ENCODE assay signal across 25 mouse cellular contexts in genomic region chr17:16804986-16805385, GRCm38 (mm10).
A peak's percentile ranks its signal among the peaks of the same experiment; 100 is the strongest.
DNase-seq lines count a peak whose midpoint lies in the region; ATAC-seq and TF ChIP-seq lines count a peak whose summit lies in the region.
"Had no signal": no experiment of that assay in that cellular context is flagged by ENCODE, and none has a peak within 500 bp of the region (broad histone marks: within the 10 kb centered on the region; RNA-seq: fewer than 3 reads in every experiment).

No protein-coding gene starts in this region.

- 18% methylated on average over 3 of the region's 3 CpGs for WGBS in liver, embryonic 11.5 days
- 24% methylated on average over 3 of the region's 3 CpGs for WGBS in liver, embryonic 16.5 days (ENCODE audit: insufficient replicate concordance)
- 73% methylated on average over 3 of the region's 3 CpGs for WGBS in midbrain, embryonic 16.5 days

- H3K36me3 ChIP-seq in liver, embryonic 11.5 days (ENCODE audit: control insufficient read depth, insufficient read depth, low read length) = no peaks in the 10 kb centered on the region
- H3K36me3 ChIP-seq in MEL (ENCODE audit: control insufficient read depth in 1 of 2, insufficient read depth in 2 of 2, low read length in 2 of 2) = peaks cover 0 to 13% of the 10 kb centered on the region in 2 experiments; a peak in 2 of 4 replicates
- H3K36me3 ChIP-seq in liver, embryonic 16.5 days (ENCODE audit: control insufficient read depth, insufficient read depth) = no peaks in the 10 kb centered on the region
- H3K36me3 ChIP-seq in midbrain, embryonic 16.5 days (ENCODE audit: control insufficient read depth, insufficient read depth, low read length) = no peaks in the 10 kb centered on the region
- H3K36me3 ChIP-seq: embryonic facial prominence, embryonic 15.5 days; forebrain, embryonic 10.5 days; heart, embryonic 13.5 days; hindbrain, embryonic 12.5 days had no signal

- H3K4me3 ChIP-seq in liver, embryonic 11.5 days (ENCODE audit: low read depth, low read length) = no peak overlapping the region
- no peak overlapping the region for H3K4me3 ChIP-seq in MEL (ENCODE audit: control insufficient read depth in 1 of 2, insufficient read depth in 1 of 2, low read depth in 2 of 2, low read length in 2 of 2)
- no peak overlapping the region for H3K4me3 ChIP-seq in liver, embryonic 16.5 days (ENCODE audit: low read depth, low read length)
- no peak overlapping the region for H3K4me3 ChIP-seq in midbrain, embryonic 16.5 days (ENCODE audit: low read depth, low read length)
- H3K4me3 ChIP-seq: embryonic facial prominence, embryonic 15.5 days; erythroblast, embryonic 14.5 days; forebrain, embryonic 10.5 days; gastrocnemius, adult 2 months; heart, embryonic 13.5 days; hindbrain, embryonic 12.5 days had no signal

- peak; percentile 69 to 87 for TF ChIP-seq EP300 in MEL (IDR thresholded peaks at IDR 0.05; ENCODE audit: low read depth in 1 of 2, low read length in 2 of 2)

- no peak overlapping the region for H3K4me2 ChIP-seq in liver, embryonic 11.5 days
- H3K4me2 ChIP-seq in liver, embryonic 16.5 days (ENCODE audit: low read depth, low read length) = no peak overlapping the region
- no peak overlapping the region for H3K4me2 ChIP-seq in midbrain, embryonic 16.5 days (ENCODE audit: low read length)
- H3K4me2 ChIP-seq: embryonic facial prominence, embryonic 15.5 days; heart, embryonic 13.5 days; hindbrain, embryonic 12.5 days had no signal

- ATAC-seq in liver, embryonic 11.5 days (replicated peaks; ENCODE audit: low FRiP score) = peak; percentile 97
- peak; percentile 90 for ATAC-seq in liver, embryonic 16.5 days (ENCODE audit: low read depth)
- no peak for ATAC-seq in midbrain, embryonic 16.5 days
- ATAC-seq: activated CD4-positive, CD25-positive, alpha-beta regulatory T cell, adult 4 months; forebrain, embryonic 14.5 days; hindbrain, embryonic 16.5 days; inflammation-experienced regulatory T-cells, adult 6 months; Patski had no signal

- H3K27ac ChIP-seq in liver, embryonic 11.5 days (ENCODE audit: low read depth, low read length) = no peak overlapping the region
- peak overlapping the region; percentile 87 for H3K27ac ChIP-seq in MEL (ENCODE audit: control insufficient read depth, low read depth, low read length)
- no peak overlapping the region for H3K27ac ChIP-seq in liver, embryonic 16.5 days (ENCODE audit: low read length)
- H3K27ac ChIP-seq in midbrain, embryonic 16.5 days (ENCODE audit: low read length) = no peak overlapping the region
- H3K27ac ChIP-seq: embryonic facial prominence, embryonic 15.5 days; forebrain, embryonic 10.5 days; gastrocnemius, adult 2 months; heart, embryonic 13.5 days; hindbrain, embryonic 12.5 days had no signal

- intact Hi-C loops in gastrocnemius, postnatal 14 days (cut with DNase I; ENCODE audit: low total_unique reads) = no loop called here

- no peaks in the 10 kb centered on the region for H3K79me2 ChIP-seq in MEL (ENCODE audit: control insufficient read depth, insufficient read depth, low read length, poor library complexity)

- no peaks in the 10 kb centered on the region for H3K9me3 ChIP-seq in liver, embryonic 11.5 days (ENCODE audit: control insufficient read depth, low read length)
- no peaks in the 10 kb centered on the region for H3K9me3 ChIP-seq in MEL (replicated peaks; ENCODE audit: insufficient read depth, low read length)
- no peaks in the 10 kb centered on the region for H3K9me3 ChIP-seq in liver, embryonic 16.5 days (replicated peaks; ENCODE audit: control insufficient read depth, low read length)
- H3K9me3 ChIP-seq in midbrain, embryonic 16.5 days (replicated peaks; ENCODE audit: control insufficient read depth, low read length, poor library complexity, severe bottlenecking) = no peaks in the 10 kb centered on the region
- H3K9me3 ChIP-seq: embryonic facial prominence, embryonic 15.5 days; forebrain, embryonic 10.5 days; heart, embryonic 13.5 days; hindbrain, embryonic 12.5 days had no signal

- no peak overlapping the region for H3K9ac ChIP-seq in liver, embryonic 11.5 days (ENCODE audit: low read depth, low read length)
- no peak overlapping the region for H3K9ac ChIP-seq in MEL (ENCODE audit: control insufficient read depth, low read depth, low read length, poor library complexity, severe bottlenecking)
- H3K9ac ChIP-seq in liver, embryonic 16.5 days (ENCODE audit: low read depth, low read length) = no peak overlapping the region
- H3K9ac ChIP-seq in midbrain, embryonic 16.5 days (ENCODE audit: low read depth, low read length) = no peak overlapping the region
- H3K9ac ChIP-seq: embryonic facial prominence, embryonic 15.5 days; heart, embryonic 13.5 days; hindbrain, embryonic 12.5 days had no signal

- no peak for DNase-seq in liver, embryonic 11.5 days (ENCODE audit: low spot score)
- DNase-seq in liver = no peak
- DNase-seq in MEL (ENCODE audit: low read depth, low spot score) = peak; percentile 82
- DNase-seq in c-Kit-positive CD71-positive TER-119-positive erythroid progenitor cells, embryonic 14.5 days (ENCODE audit: low spot score) = peak; percentile 19
- DNase-seq in gastrocnemius, postnatal 14 days = no peak
- DNase-seq: adrenal gland, postnatal 14 days; cerebellum, adult 11 months; cerebellum, adult 8-10 months; cerebellum, postnatal 14 days; embryo, embryonic 11 days; gastrocnemius, adult 2 months; gastrocnemius, postnatal 36 days; heart, postnatal 4 days had no signal

- no peaks in the 10 kb centered on the region for H3K27me3 ChIP-seq in liver, embryonic 11.5 days (replicated peaks; ENCODE audit: control insufficient read depth, insufficient read depth, low read length)
- H3K27me3 ChIP-seq in MEL (ENCODE audit: control insufficient read depth in 1 of 2, insufficient read depth in 2 of 2, low read length in 2 of 2) = no peaks in the 10 kb centered on the region
- no peaks in the 10 kb centered on the region for H3K27me3 ChIP-seq in liver, embryonic 16.5 days (ENCODE audit: control insufficient read depth, insufficient read depth, low read depth, low read length)
- H3K27me3 ChIP-seq in midbrain, embryonic 16.5 days (ENCODE audit: control insufficient read depth, insufficient read depth, low read depth, low read length) = no peaks in the 10 kb centered on the region
- H3K27me3 ChIP-seq: embryonic facial prominence, embryonic 15.5 days; heart, embryonic 13.5 days; hindbrain, embryonic 12.5 days; Patski had no signal

- TF ChIP-seq POLR2A in MEL (IDR thresholded peaks at IDR 0.05; ENCODE audit: control insufficient read depth in 1 of 2, insufficient read depth in 1 of 2, low read depth in 1 of 2, low read length in 2 of 2, poor library complexity in 1 of 2) = no peak

- no peak for TF ChIP-seq RAD21 in MEL (IDR thresholded peaks at IDR 0.05; ENCODE audit: low read depth, low read length)

- H3K4me1 ChIP-seq in liver, embryonic 11.5 days (replicated peaks; ENCODE audit: control insufficient read depth, insufficient read depth, low read length) = no peaks in the 10 kb centered on the region
- peaks cover 0 to 4% of the 10 kb centered on the region in 2 experiments; a peak in 2 of 4 replicates for H3K4me1 ChIP-seq in MEL (ENCODE audit: control insufficient read depth in 1 of 2, insufficient read depth in 2 of 2, low read length in 2 of 2)
- H3K4me1 ChIP-seq in liver, embryonic 16.5 days (ENCODE audit: control insufficient read depth, low read depth, low read length) = no peaks in the 10 kb centered on the region
- H3K4me1 ChIP-seq in midbrain, embryonic 16.5 days (ENCODE audit: control insufficient read depth, insufficient read depth, low read length) = no peaks in the 10 kb centered on the region
- H3K4me1 ChIP-seq: embryonic facial prominence, embryonic 15.5 days; forebrain, embryonic 10.5 days; heart, embryonic 13.5 days; hindbrain, embryonic 12.5 days had no signal

- no peak for TF ChIP-seq CTCF in MEL (IDR thresholded peaks at IDR 0.05 in 2 of 3, conservative IDR thresholded peaks at IDR 0.05 in 1 of 3; ENCODE audit: control insufficient read depth in 1 of 3, insufficient read depth in 1 of 3, low read depth in 2 of 3, low read length in 3 of 3, poor library complexity in 1 of 3, severe bottlenecking in 1 of 3)

TF ChIP-seq in MEL, 35 proteins besides CTCF, POLR2A, EP300 and RAD21 (continues in another document):
- TF ChIP-seq MEF2A (IDR thresholded peaks at IDR 0.05; ENCODE audit: extremely low read depth, insufficient replicate concordance, low read depth, low read length, poor library complexity, severe bottlenecking) = no peak
- no peak for TF ChIP-seq E2F4 (IDR thresholded peaks at IDR 0.05; ENCODE audit: borderline replicate concordance, low read depth, low read length)
- TF ChIP-seq ETS1 (IDR thresholded peaks at IDR 0.05; ENCODE audit: low read depth, low read length) = no peak
- no peak for TF ChIP-seq UBTF (IDR thresholded peaks at IDR 0.05; ENCODE audit: borderline replicate concordance, insufficient read depth, low read depth, low read length)
- TF ChIP-seq POLR2AphosphoS5 (IDR thresholded peaks at IDR 0.05; ENCODE audit: borderline replicate concordance, low read depth, low read length) = no peak
- no peak for TF ChIP-seq MAZ (IDR thresholded peaks at IDR 0.05; ENCODE audit: low read depth, low read length)
- peak; percentile 82 for TF ChIP-seq TAL1 (IDR thresholded peaks at IDR 0.05; ENCODE audit: low read length)
- no peak for TF ChIP-seq NELFE (IDR thresholded peaks at IDR 0.05; ENCODE audit: low read depth, low read length)
- TF ChIP-seq KAT2A (conservative IDR thresholded peaks at IDR 0.05; ENCODE audit: low read depth, low read length) = no peak
- TF ChIP-seq TCF12 (IDR thresholded peaks at IDR 0.05; ENCODE audit: low read depth, low read length) = peak; percentile 77; the same call in 1 of the 2 replicates
- no peak for TF ChIP-seq CHD2 (IDR thresholded peaks at IDR 0.05; ENCODE audit: low read length)
- TF ChIP-seq BHLHE40 (IDR thresholded peaks at IDR 0.05; ENCODE audit: borderline replicate concordance, low read depth, low read length) = no peak
- 0 out of 2 replicates have a peak, but pooled peaks have one; percentile 21 for TF ChIP-seq RCOR1 (IDR thresholded peaks at IDR 0.05; ENCODE audit: low read depth, low read length)
- TF ChIP-seq JUND (IDR thresholded peaks at IDR 0.05; ENCODE audit: low read depth, low read length) = no peak
- no peak for TF ChIP-seq USF2 (IDR thresholded peaks at IDR 0.05; ENCODE audit: borderline replicate concordance in 1 of 2, insufficient read depth in 1 of 2, low read depth in 1 of 2, low read length in 2 of 2)
- no peak for TF ChIP-seq USF1 (IDR thresholded peaks at IDR 0.05; ENCODE audit: low read depth, low read length)
- no peak for TF ChIP-seq POLR2AphosphoS2 (IDR thresholded peaks at IDR 0.05; ENCODE audit: low read length)
- TF ChIP-seq GATA1 (IDR thresholded peaks at IDR 0.05; ENCODE audit: low read depth, low read length) = peak; percentile 84
- TF ChIP-seq ZKSCAN1 (IDR thresholded peaks at IDR 0.05; ENCODE audit: low read depth, low read length) = no peak
- no peak for TF ChIP-seq ZC3H11A (IDR thresholded peaks at IDR 0.05; ENCODE audit: low read depth, low read length)
- no peak; the same call in 1 of the 2 replicates for TF ChIP-seq SIN3A (IDR thresholded peaks at IDR 0.05; ENCODE audit: low read length)
- 0 out of 2 replicates have a peak, but pooled peaks have one; percentile 30 for TF ChIP-seq TBP (IDR thresholded peaks at IDR 0.05; ENCODE audit: low read depth, low read length)

Comparison
In these comparisons a context has a peak if more than half of its experiments do, and no peak if none do; other contexts are left out.
1. DNase-seq: peak in MEL (single experiment) and c-Kit-positive CD71-positive TER-119-positive erythroid progenitor cells, embryonic 14.5 days (single experiment); none in liver, embryonic 11.5 days (single experiment), liver (single experiment) and gastrocnemius, postnatal 14 days (single experiment).